Mouse (Mus musculus) liver, embryonic 16.5 days (tissue): ENCODE results near the gene Nkx3-2. TPM values are rescaled to one million over a fixed set of nuclear protein-coding genes. Genes with fewer than 3 reads are reported as not detected.
A peak's percentile ranks its signal among the peaks of the same experiment; 100 is the strongest.

Experiments used
- ATAC-seq: fragments of 200-750 bp; cut with Nextera tagmentation; 2 replicates; pipeline ENCODE4 v1.8.0; 2017; ENCODE audit warnings: low read depth, mild to moderate bottlenecking, moderate number of reproducible peaks, moderate library complexity
- H3K27ac ChIP-seq: fragments of 300-500 bp; sonication (generic); 2 replicates; pipeline ENCODE4 v1.5.1; 2014; ENCODE audit warnings: mild to moderate bottlenecking, low read length
- H3K27me3 ChIP-seq: fragments of 300-500 bp; sonication (generic); 2 replicates; pipeline ENCODE4 v1.6.1; 2014; ENCODE audit warnings: low read depth, low read length, mixed read lengths; ENCODE audit not compliant: control insufficient read depth, insufficient read depth
- H3K36me3 ChIP-seq: fragments of 300-500 bp; sonication (generic); 2 replicates; pipeline ENCODE4 v1.6.1; 2014; ENCODE audit warnings: mild to moderate bottlenecking; ENCODE audit not compliant: control insufficient read depth, insufficient read depth
- H3K4me1 ChIP-seq: fragments of 300-500 bp; sonication (generic); 2 replicates; pipeline ENCODE4 v1.6.1; 2014; ENCODE audit warnings: low read depth, low read length, mixed read lengths; ENCODE audit not compliant: control insufficient read depth
- H3K4me2 ChIP-seq: fragments of 300-500 bp; sonication (generic); 2 replicates; pipeline ENCODE4 v1.6.1; 2014; ENCODE audit warnings: low read depth, low read length, mixed read lengths
- H3K4me3 ChIP-seq: fragments of 300-500 bp; sonication (generic); 2 replicates; pipeline ENCODE4 v1.5.1; 2014; ENCODE audit warnings: low read depth, mild to moderate bottlenecking, low read length
- H3K9ac ChIP-seq: fragments of 300-500 bp; sonication (generic); 2 replicates; pipeline ENCODE4 v1.6.1; 2014; ENCODE audit warnings: low read depth, low read length
- H3K9me3 ChIP-seq: fragments of 300-500 bp; sonication (generic); replicated peaks from 2 replicates; pipeline ENCODE4 v1.6.1; 2016; ENCODE audit warnings: low read length; ENCODE audit not compliant: control insufficient read depth
- whole genome bisulfite sequencing: fragments of 180-500 bp; shearing (Covaris S2); extraction: QIAGEN DNeasy Blood & Tissue Kit; methylation state at CpG from one replicate; pipeline ENCODE4 v1.1.7; 2014; ENCODE audit not compliant: insufficient replicate concordance; 5-methylcytosine and 5-hydroxymethylcytosine counted together
- polyA plus RNA-seq: library from polyadenylated mRNA; unstranded; fragments of >200 nt; fragmentation: Nextera tagmentation; extraction: Ambion mirVana; gene quantifications from 2 replicates; pipeline ENCODE4 v1.2.1, GENCODE M21; 2015

Gene Nkx3-2
- polyA plus RNA-seq, 1 experiment from 2014 or later, result not detected

- no peak overlapping the region for H3K9ac ChIP-seq
- H3K27ac ChIP-seq, result no peak overlapping the region
- WGBS, result 85% methylated on average over 2 of the region's 2 CpGs
- no peak for ATAC-seq
- H3K4me1 ChIP-seq, result no peaks in the 10 kb centered on the region
- H3K4me3 ChIP-seq, result no peak overlapping the region
- H3K9me3 ChIP-seq, result no peaks in the 10 kb centered on the region
- H3K27me3 ChIP-seq, result no peaks in the 10 kb centered on the region
- peaks cover 24% of the 10 kb centered on the region for H3K36me3 ChIP-seq
- no peak overlapping the region for H3K4me2 ChIP-seq
Measured at GRCm38 (mm10) chr5:41790517-41790916, 26.2 kb upstream of the Nkx3-2 start.

- ATAC-seq, result no peak
- H3K4me3 ChIP-seq, result no peak overlapping the region
- H3K4me2 ChIP-seq, result no peak overlapping the region
- H3K9ac ChIP-seq, result no peak overlapping the region
- H3K4me1 ChIP-seq, result no peaks in the 10 kb centered on the region
- H3K27ac ChIP-seq, result no peak overlapping the region
- WGBS, result 76% methylated on average over 6 of the region's 6 CpGs
- H3K27me3 ChIP-seq, result no peaks in the 10 kb centered on the region
- no peaks in the 10 kb centered on the region for H3K9me3 ChIP-seq
- H3K36me3 ChIP-seq, result peaks cover 18% of the 10 kb centered on the region
Measured at GRCm38 (mm10) chr5:41788877-41789276, 24.6 kb upstream of the Nkx3-2 start.

GRCm38 (mm10) chr5:41781890-41782289 is 17.6 kb upstream of the Nkx3-2 start:
- H3K27me3 ChIP-seq, result no peaks in the 10 kb centered on the region
- no peak for ATAC-seq
- H3K9ac ChIP-seq, result no peak overlapping the region
- WGBS, result 74% methylated on average over 5 of the region's 5 CpGs
- no peak overlapping the region for H3K4me2 ChIP-seq
- no peak overlapping the region for H3K4me3 ChIP-seq
- peaks cover 9% of the 10 kb centered on the region for H3K36me3 ChIP-seq
- no peak overlapping the region for H3K27ac ChIP-seq
- no peaks in the 10 kb centered on the region for H3K4me1 ChIP-seq
- H3K9me3 ChIP-seq, result no peaks in the 10 kb centered on the region

- no peak for ATAC-seq
Measured at GRCm38 (mm10) chr5:41780026-41780425, 15.7 kb upstream of the Nkx3-2 start.

GRCm38 (mm10) chr5:41775728-41776127 is 11.4 kb upstream of the Nkx3-2 start:
- WGBS, result 29% methylated on average over 6 of the region's 6 CpGs
- Histone ChIP-seq H3K36me3 (no peaks in the 10 kb centered on the region), H3K9me3 (no peaks in the 10 kb centered on the region), H3K4me1 (no peaks in the 10 kb centered on the region), H3K4me3 (no peak overlapping the region), H3K27ac (no peak overlapping the region), H3K9ac (no peak overlapping the region), H3K4me2 (no peak overlapping the region), H3K27me3 (no peaks in the 10 kb centered on the region)
- ATAC-seq, result no peak

More at GRCm38 (mm10) chr5:41780026-41780425, 15.7 kb upstream of the Nkx3-2 start:
- Histone ChIP-seq H3K27ac (no peak overlapping the region), H3K4me2 (no peak overlapping the region), H3K4me1 (no peaks in the 10 kb centered on the region), H3K9ac (no peak overlapping the region), H3K4me3 (no peak overlapping the region), H3K9me3 (no peaks in the 10 kb centered on the region), H3K27me3 (no peaks in the 10 kb centered on the region), H3K36me3 (no peaks in the 10 kb centered on the region)
- 61% methylated on average over 3 of the region's 3 CpGs for WGBS

GRCm38 (mm10) chr5:41775273-41775672 is 11.0 kb upstream of the Nkx3-2 start:
- Histone ChIP-seq H3K4me1 (no peaks in the 10 kb centered on the region), H3K4me3 (no peak overlapping the region), H3K9ac (no peak overlapping the region), H3K9me3 (no peaks in the 10 kb centered on the region), H3K27ac (no peak overlapping the region), H3K4me2 (no peak overlapping the region), H3K36me3 (no peaks in the 10 kb centered on the region), H3K27me3 (no peaks in the 10 kb centered on the region)
- 62% methylated on average over 3 of the region's 3 CpGs for WGBS
- no peak for ATAC-seq

- H3K9me3 ChIP-seq, result no peaks in the 10 kb centered on the region
- no peak overlapping the region for H3K9ac ChIP-seq
- ATAC-seq, result peak; percentile 30; the same call in 1 of the 2 replicates
- peaks cover 48% of the 10 kb centered on the region for H3K27me3 ChIP-seq
- H3K4me3 ChIP-seq, result peak overlapping the region; percentile 51
- H3K4me1 ChIP-seq, result no peaks in the 10 kb centered on the region; the same call in none of the 2 replicates
- H3K36me3 ChIP-seq, result no peaks in the 10 kb centered on the region
- no peak overlapping the region for H3K27ac ChIP-seq
- WGBS, result 4% methylated on average over 21 of the region's 21 CpGs
- peak overlapping the region; percentile 65 for H3K4me2 ChIP-seq
Measured at GRCm38 (mm10) chr5:41768382-41769040, 4.2 kb upstream of the Nkx3-2 start.

GRCm38 (mm10) chr5:41767296-41768200 is 3.2 kb upstream of the Nkx3-2 start:
- no peak overlapping the region for H3K9ac ChIP-seq
- no peak for ATAC-seq

More at GRCm38 (mm10) chr5:41767296-41768200, 3.2 kb upstream of the Nkx3-2 start:
- Histone ChIP-seq H3K9me3 (no peaks in the 10 kb centered on the region), H3K27me3 (peaks cover 58% of the 10 kb centered on the region), H3K4me1 (no peaks in the 10 kb centered on the region; the same call in none of the 2 replicates), H3K36me3 (no peaks in the 10 kb centered on the region), H3K4me2 (peak overlapping the region; percentile 65), H3K27ac (no peak overlapping the region), H3K4me3 (peak overlapping the region; percentile 51)
- WGBS, result 2% methylated on average over 33 of the region's 33 CpGs
